ENCODE assay signal across 8 mouse cellular contexts in genomic region chr6:136857186-136857872, GRCm38 (mm10). TPM values are rescaled to one million over a fixed set of nuclear protein-coding genes. Genes with fewer than 3 reads are reported as not detected.
DNase-seq lines count a peak whose midpoint lies in the region; ATAC-seq and TF ChIP-seq lines count a peak whose summit lies in the region.

TSS of gene Art4 (minus strand) at chr6:136857733.

- peak; percentile 20 for DNase-seq in hindbrain, embryonic 11.5 days (ENCODE audit: low spot score)
- DNase-seq in embryo, embryonic 9.5 days (ENCODE audit: extremely low spot score): peak; percentile 35
- DNase-seq in heart, postnatal 4 days: peak; percentile 38
- peak; percentile 64 for DNase-seq in thymus, adult 2 months
- no peak for DNase-seq in gastrocnemius, adult 18-20 months (ENCODE audit: low spot score)
- no peak for DNase-seq in left cerebral cortex, adult 9 months (ENCODE audit: low spot score in 2 of 2)

- H3K36me3 ChIP-seq in hindbrain, embryonic 11.5 days (ENCODE audit: control insufficient read depth, insufficient read depth, low read length): no peaks in the 10 kb centered on the region
- H3K36me3 ChIP-seq in hindbrain, embryonic 16.5 days (ENCODE audit: control insufficient read depth, insufficient read depth, low read length): no peaks in the 10 kb centered on the region
- H3K36me3 ChIP-seq in lung, embryonic 15.5 days: no peaks in the 10 kb centered on the region
- no peaks in the 10 kb centered on the region for H3K36me3 ChIP-seq in thymus, adult 2 months (ENCODE audit: control insufficient read depth, insufficient read depth, low read length)

- no peak for ATAC-seq in hindbrain, embryonic 11.5 days (ENCODE audit: low FRiP score)
- ATAC-seq in hindbrain, embryonic 16.5 days: no peak
- ATAC-seq in lung, embryonic 15.5 days (ENCODE audit: borderline replicate concordance, extremely low read depth, low FRiP score, low TSS enrichment): peak; percentile 67

- no peaks in the 10 kb centered on the region for H3K27me3 ChIP-seq in hindbrain, embryonic 11.5 days (ENCODE audit: control insufficient read depth, insufficient read depth, low read length)
- H3K27me3 ChIP-seq in hindbrain, embryonic 16.5 days (replicated peaks; ENCODE audit: control insufficient read depth, insufficient read depth, low read length): no peaks in the 10 kb centered on the region
- no peaks in the 10 kb centered on the region for H3K27me3 ChIP-seq in lung, embryonic 15.5 days
- no peaks in the 10 kb centered on the region for H3K27me3 ChIP-seq in thymus, adult 2 months (ENCODE audit: control insufficient read depth, insufficient read depth, low read length)

- H3K9me3 ChIP-seq in hindbrain, embryonic 11.5 days (ENCODE audit: control insufficient read depth, low read length): no peaks in the 10 kb centered on the region
- H3K9me3 ChIP-seq in hindbrain, embryonic 16.5 days (ENCODE audit: control insufficient read depth, low read length): no peaks in the 10 kb centered on the region
- no peaks in the 10 kb centered on the region for H3K9me3 ChIP-seq in lung, embryonic 15.5 days

- no peak within 1 kb of the TSS for H3K27ac ChIP-seq in hindbrain, embryonic 11.5 days (ENCODE audit: low read depth, low read length)
- no peak within 1 kb of the TSS for H3K27ac ChIP-seq in hindbrain, embryonic 16.5 days (ENCODE audit: low read depth, low read length)
- H3K27ac ChIP-seq in lung, embryonic 15.5 days: peak within 1 kb of the TSS; percentile 94
- H3K27ac ChIP-seq in thymus, adult 2 months (ENCODE audit: control insufficient read depth, insufficient read depth, low read length): peak within 1 kb of the TSS; percentile 91

- WGBS in hindbrain, embryonic 11.5 days: 80% methylated on average over 18 of the region's 18 CpGs
- WGBS in hindbrain, embryonic 16.5 days: 79% methylated on average over 18 of the region's 18 CpGs
- 17% methylated on average over 18 of the region's 18 CpGs for WGBS in lung, embryonic 15.5 days
- under 1% methylated on average over 18 of the region's 18 CpGs for WGBS in thymus, adult 2 months

- TF ChIP-seq POLR2A in thymus, adult 2 months (IDR thresholded peaks at IDR 0.05; ENCODE audit: control insufficient read depth, extremely low read depth, insufficient read depth, low read length, poor library complexity): 0 out of 2 replicates have a peak, but pooled peaks have one; percentile 50

- no peaks in the 10 kb centered on the region for H3K4me1 ChIP-seq in hindbrain, embryonic 11.5 days (replicated peaks; ENCODE audit: control insufficient read depth, insufficient read depth, low read length)
- H3K4me1 ChIP-seq in hindbrain, embryonic 16.5 days (ENCODE audit: control insufficient read depth, insufficient read depth, low read depth, low read length): no peaks in the 10 kb centered on the region
- H3K4me1 ChIP-seq in lung, embryonic 15.5 days: peaks cover 49% of the 10 kb centered on the region
- peaks cover 39% of the 10 kb centered on the region for H3K4me1 ChIP-seq in thymus, adult 2 months (replicated peaks; ENCODE audit: control insufficient read depth, insufficient read depth, low read length)

- no peak within 1 kb of the TSS for H3K4me2 ChIP-seq in hindbrain, embryonic 11.5 days (replicated peaks; ENCODE audit: low read depth, low read length)
- H3K4me2 ChIP-seq in hindbrain, embryonic 16.5 days (ENCODE audit: low read length): no peak within 1 kb of the TSS
- H3K4me2 ChIP-seq in lung, embryonic 15.5 days: peak within 1 kb of the TSS; percentile 52

- no peak within 1 kb of the TSS for H3K9ac ChIP-seq in hindbrain, embryonic 11.5 days (ENCODE audit: low read depth, low read length)
- no peak within 1 kb of the TSS for H3K9ac ChIP-seq in hindbrain, embryonic 16.5 days (ENCODE audit: low read depth, low read length)
- no peak within 1 kb of the TSS; the same call in 1 of the 2 replicates for H3K9ac ChIP-seq in lung, embryonic 15.5 days

- TF ChIP-seq CTCF in thymus, adult 2 months (IDR thresholded peaks at IDR 0.05; ENCODE audit: borderline replicate concordance, control insufficient read depth, extremely low read depth, insufficient read depth, low read length, poor library complexity): no peak

- no peak within 1 kb of the TSS for H3K4me3 ChIP-seq in hindbrain, embryonic 11.5 days (ENCODE audit: low read depth, low read length)
- H3K4me3 ChIP-seq in hindbrain, embryonic 16.5 days (ENCODE audit: low read length): no peak within 1 kb of the TSS
- peak within 1 kb of the TSS; percentile 19 for H3K4me3 ChIP-seq in lung, embryonic 15.5 days
- peak within 1 kb of the TSS; percentile 61 for H3K4me3 ChIP-seq in thymus, adult 2 months (ENCODE audit: control insufficient read depth, insufficient read depth, low read length)

RNA-seq across cellular contexts. Expression of gene Art4, which starts in this region (rescaled TPM):
- 0.52 and 0.90 TPM in 2 replicates for polyA plus RNA-seq in hindbrain, embryonic 11.5 days (2014; fragmentation: Nextera tagmentation; extraction: Ambion mirVana)
- 0.16 and 0.23 TPM in 2 replicates for polyA plus RNA-seq in hindbrain, embryonic 16.5 days (2015; fragmentation: Nextera tagmentation; extraction: Ambion mirVana)
- 10 to 100 TPM in 1 of 2 experiments, 1 to 10 TPM in 1; 7.0 to 10.5 TPM for total RNA-seq in heart, postnatal 4 days (2021)
- 6.6 and 7.1 TPM in 2 replicates for polyA plus RNA-seq in lung, embryonic 15.5 days (2015; fragmentation: Nextera tagmentation; extraction: Ambion mirVana)
- 12.8 and 13.3 TPM in 2 replicates for polyA plus RNA-seq in thymus, adult 2 months (2012; rRNA removed)
- not detected for total RNA-seq in gastrocnemius, adult 18-20 months (2021)

Comparison
In these comparisons a context has a peak if more than half of its experiments do, and no peak if none do; other contexts are left out.
1. RNA of gene Art4 (total RNA-seq): 7.0 to 10.5 TPM in heart, postnatal 4 days; not detected in gastrocnemius, adult 18-20 months; every median in the first group is over 4 times any median in the second.
2. Peak in DNase-seq in hindbrain, embryonic 11.5 days; RNA of the gene not detected or under 1 TPM.
3. DNase-seq: peak in embryo, embryonic 9.5 days (single experiment), heart, postnatal 4 days (single experiment) and thymus, adult 2 months (single experiment); none in gastrocnemius, adult 18-20 months (single experiment) and left cerebral cortex, adult 9 months (0 of 2).
4. H3K27ac ChIP-seq: peak in lung, embryonic 15.5 days (single experiment) and thymus, adult 2 months (single experiment); none in hindbrain, embryonic 11.5 days (single experiment) and hindbrain, embryonic 16.5 days (single experiment).
5. H3K4me3 ChIP-seq: peak in lung, embryonic 15.5 days (single experiment) and thymus, adult 2 months (single experiment); none in hindbrain, embryonic 11.5 days (single experiment) and hindbrain, embryonic 16.5 days (single experiment).